Mouse (Mus musculus): ENCODE results near the gene Atp6v0c.

GRCm38 (mm10) chr17:24209916-24210240 is 40.4 kb upstream of the Atp6v0c start:
- no peak for TF ChIP-seq POLR2A (IDR thresholded peaks at IDR 0.05; ENCODE audit: borderline replicate concordance, extremely low read depth, insufficient read depth, insufficient read length, poor library complexity, severe bottlenecking)
- TF ChIP-seq CTCF (IDR thresholded peaks at IDR 0.05; ENCODE audit: borderline replicate concordance, extremely low read depth, insufficient read depth, insufficient read length), result no peak

Data from brain, embryonic 14.5 days (tissue).